ENCODE assay signal across 1 mouse cellular context in genomic region chr16:44159325-44159724, GRCm38 (mm10).
TF ChIP-seq lines count a peak whose summit lies in the region.

No protein-coding gene starts in this region.

TF ChIP-seq in MEL, 35 proteins besides CTCF, POLR2A, EP300 and RAD21:
- TF ChIP-seq NRF1 (IDR thresholded peaks at IDR 0.05; ENCODE audit: insufficient read depth, low read depth, low read length, poor library complexity, severe bottlenecking) (peak; percentile 67), TAL1 (IDR thresholded peaks at IDR 0.05; ENCODE audit: low read length) (no peak), MAFK (IDR thresholded peaks at IDR 0.05; ENCODE audit: borderline replicate concordance, low read depth, low read length) (no peak), ZMIZ1 (IDR thresholded peaks at IDR 0.05; ENCODE audit: low read depth, low read length) (no peak), POLR2AphosphoS5 (IDR thresholded peaks at IDR 0.05; ENCODE audit: borderline replicate concordance, low read depth, low read length) (no peak), USF2 (IDR thresholded peaks at IDR 0.05; ENCODE audit: borderline replicate concordance in 1 of 2, insufficient read depth in 1 of 2, low read depth in 1 of 2, low read length in 2 of 2) (no peak), MXI1 (IDR thresholded peaks at IDR 0.05; ENCODE audit: low read depth, low read length) (peak; percentile 64), GABPA (IDR thresholded peaks at IDR 0.05; ENCODE audit: low read depth, low read length) (no peak), MYB (IDR thresholded peaks at IDR 0.05; ENCODE audit: low read depth, low read length) (no peak), HCFC1 (IDR thresholded peaks at IDR 0.05; ENCODE audit: low read depth, low read length) (no peak), BHLHE40 (IDR thresholded peaks at IDR 0.05; ENCODE audit: borderline replicate concordance, low read depth, low read length) (no peak), SMC3 (IDR thresholded peaks at IDR 0.05; ENCODE audit: low read depth, low read length) (no peak), MAZ (IDR thresholded peaks at IDR 0.05; ENCODE audit: low read depth, low read length) (no peak), MYC (IDR thresholded peaks at IDR 0.05; ENCODE audit: low read depth, low read length) (peak; percentile 82), KAT2A (conservative IDR thresholded peaks at IDR 0.05; ENCODE audit: low read depth, low read length) (no peak), CHD1 (IDR thresholded peaks at IDR 0.05; ENCODE audit: low read depth, low read length) (no peak), UBTF (IDR thresholded peaks at IDR 0.05; ENCODE audit: borderline replicate concordance, insufficient read depth, low read depth, low read length) (no peak), CHD2 (IDR thresholded peaks at IDR 0.05; ENCODE audit: low read length) (no peak), TCF12 (IDR thresholded peaks at IDR 0.05; ENCODE audit: low read depth, low read length) (no peak), GATA1 (IDR thresholded peaks at IDR 0.05; ENCODE audit: low read depth, low read length) (peak; percentile 59; the same call in 1 of the 2 replicates), TBP (IDR thresholded peaks at IDR 0.05; ENCODE audit: low read depth, low read length) (no peak), ZNF384 (IDR thresholded peaks at IDR 0.05; ENCODE audit: low read depth, low read length) (no peak; the same call in 1 of the 2 replicates), ZKSCAN1 (IDR thresholded peaks at IDR 0.05; ENCODE audit: low read depth, low read length) (no peak), MEF2A (IDR thresholded peaks at IDR 0.05; ENCODE audit: extremely low read depth, insufficient replicate concordance, low read depth, low read length, poor library complexity, severe bottlenecking) (no peak), NELFE (IDR thresholded peaks at IDR 0.05; ENCODE audit: low read depth, low read length) (no peak), E2F4 (IDR thresholded peaks at IDR 0.05; ENCODE audit: borderline replicate concordance, low read depth, low read length) (no peak), ELF1 (IDR thresholded peaks at IDR 0.05; ENCODE audit: low read depth, low read length) (0 out of 2 replicates have a peak, but pooled peaks have one; percentile 27), USF1 (IDR thresholded peaks at IDR 0.05; ENCODE audit: low read depth, low read length) (no peak), ZC3H11A (IDR thresholded peaks at IDR 0.05; ENCODE audit: low read depth, low read length) (no peak), POLR2AphosphoS2 (IDR thresholded peaks at IDR 0.05; ENCODE audit: low read length) (no peak), MAX (IDR thresholded peaks at IDR 0.05; ENCODE audit: low read length) (no peak), RCOR1 (IDR thresholded peaks at IDR 0.05; ENCODE audit: low read depth, low read length) (no peak), JUND (IDR thresholded peaks at IDR 0.05; ENCODE audit: low read depth, low read length) (no peak), ETS1 (IDR thresholded peaks at IDR 0.05; ENCODE audit: low read depth, low read length) (peak; percentile 60), SIN3A (IDR thresholded peaks at IDR 0.05; ENCODE audit: low read length) (no peak; the same call in none of the 2 replicates)
